In the genomic region with DNA sequence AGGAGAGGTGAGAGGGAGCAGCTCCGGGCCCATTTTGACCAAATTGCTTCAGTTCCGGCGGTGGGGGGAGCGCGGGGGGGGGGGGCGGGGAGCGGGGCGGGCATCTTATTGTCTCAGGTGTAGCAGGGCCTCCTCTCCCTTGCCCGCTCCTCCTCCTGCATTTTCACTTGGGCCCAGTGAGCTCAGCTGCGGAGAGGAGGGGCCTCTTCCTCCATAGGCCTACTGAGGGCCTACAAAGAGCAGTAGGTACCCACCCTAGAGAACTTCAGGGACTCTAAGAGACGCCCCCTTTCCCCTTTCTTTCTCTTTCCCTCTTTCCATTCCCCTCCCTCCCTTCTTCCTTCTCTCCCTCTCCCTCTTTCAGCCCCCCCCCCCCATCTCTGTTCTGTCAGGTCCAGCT, we compare ENCODE assay signal across 22 mouse cellular contexts. TPM values are rescaled to one million over a fixed set of nuclear protein-coding genes. Genes with fewer than 3 reads are reported as not detected.
DNase-seq lines count a peak whose midpoint lies in the region; ATAC-seq lines count a peak whose summit lies in the region.
"Had no signal": no experiment of that assay in that cellular context is flagged by ENCODE, and none has a peak within 500 bp of the region (broad histone marks: within the 10 kb centered on the region; RNA-seq: fewer than 3 reads in every experiment).

No protein-coding gene starts in this region.

- no peak overlapping the region for H3K27ac ChIP-seq in forebrain, embryonic 11.5 days (ENCODE audit: low read depth, low read length)
- H3K27ac ChIP-seq in forebrain, embryonic 13.5 days, result no peak overlapping the region
- no peak overlapping the region for H3K27ac ChIP-seq in kidney, embryonic 15.5 days
- H3K27ac ChIP-seq in embryonic facial prominence, embryonic 15.5 days (replicated peaks), result no peak overlapping the region
- H3K27ac ChIP-seq: gastrocnemius, adult 2 months; hindbrain, embryonic 13.5 days; liver, embryonic 14.5 days; lung, embryonic 15.5 days; macrophage; midbrain, embryonic 15.5 days had no signal

- peaks cover 9% of the 10 kb centered on the region for H3K4me1 ChIP-seq in forebrain, embryonic 11.5 days (replicated peaks; ENCODE audit: control insufficient read depth, insufficient read depth, low read length)
- peaks cover 13% of the 10 kb centered on the region for H3K4me1 ChIP-seq in forebrain, embryonic 13.5 days
- H3K4me1 ChIP-seq in kidney, embryonic 15.5 days, result peaks cover 12% of the 10 kb centered on the region; the same call in 1 of the 2 replicates
- H3K4me1 ChIP-seq in embryonic facial prominence, embryonic 15.5 days, result 0 out of 2 replicates have a peak, but pooled peaks cover 5% of the 10 kb centered on the region

- no peak overlapping the region for H3K4me2 ChIP-seq in forebrain, embryonic 11.5 days (ENCODE audit: low read depth, low read length, severe bottlenecking)
- no peak overlapping the region for H3K4me2 ChIP-seq in forebrain, embryonic 13.5 days
- H3K4me2 ChIP-seq in kidney, embryonic 15.5 days, result peak overlapping the region; percentile 5; the same call in 1 of the 2 replicates
- 0 out of 2 replicates have a peak overlapping the region, but pooled peaks have one; percentile 17 for H3K4me2 ChIP-seq in embryonic facial prominence, embryonic 15.5 days (replicated peaks)
- H3K4me2 ChIP-seq: hindbrain, embryonic 13.5 days; lung, embryonic 15.5 days; midbrain, embryonic 15.5 days had no signal

- peak; percentile 47 for DNase-seq in forebrain, embryonic 11.5 days (ENCODE audit: low spot score)
- DNase-seq in kidney, adult 11 months, result no peak
- DNase-seq in MN1 (ENCODE audit: low spot score) (peak; percentile 16), liver (no peak)
- no peak for DNase-seq in frontal cortex, postnatal 25 days (ENCODE audit: low spot score in 2 of 2)
- DNase-seq: cerebellum, adult 2 months; gastrocnemius, adult 2 months; kidney, adult 9 months; kidney, postnatal 36 days; left cerebral cortex, postnatal 4 days; right cerebral cortex, postnatal 4 days had no signal

- ATAC-seq in forebrain, embryonic 11.5 days (replicated peaks; ENCODE audit: low FRiP score), result no peak
- no peak for ATAC-seq in forebrain, embryonic 13.5 days
- ATAC-seq in kidney, embryonic 15.5 days (replicated peaks; ENCODE audit: low FRiP score), result no peak
- ATAC-seq in embryonic facial prominence, embryonic 15.5 days (ENCODE audit: insufficient number of reproducible peaks, low FRiP score, low TSS enrichment, low read depth), result no peak
- ATAC-seq: forebrain, postnatal 0 days; midbrain, embryonic 15.5 days had no signal

- peaks cover 21% of the 10 kb centered on the region for H3K27me3 ChIP-seq in forebrain, embryonic 11.5 days (ENCODE audit: control insufficient read depth, insufficient read depth, low read length)
- peaks cover 83% of the 10 kb centered on the region for H3K27me3 ChIP-seq in forebrain, embryonic 13.5 days
- H3K27me3 ChIP-seq in kidney, embryonic 15.5 days, result peaks cover 12% of the 10 kb centered on the region; the same call in 1 of the 2 replicates
- H3K27me3 ChIP-seq in embryonic facial prominence, embryonic 15.5 days, result peaks cover 3% of the 10 kb centered on the region; the same call in 1 of the 2 replicates
- H3K27me3 ChIP-seq: lung, embryonic 15.5 days had no signal

- 4% methylated on average over 10 of the region's 11 CpGs for WGBS in forebrain, embryonic 11.5 days
- 3% methylated on average over 7 of the region's 11 CpGs for WGBS in forebrain, embryonic 13.5 days
- 11% methylated on average over 11 of the region's 11 CpGs for WGBS in kidney, embryonic 15.5 days
- 9% methylated on average over 9 of the region's 11 CpGs for WGBS in embryonic facial prominence, embryonic 15.5 days

- H3K9ac ChIP-seq in forebrain, embryonic 11.5 days (ENCODE audit: low read length), result no peak overlapping the region
- H3K9ac ChIP-seq in forebrain, embryonic 13.5 days, result no peak overlapping the region
- no peak overlapping the region for H3K9ac ChIP-seq in kidney, embryonic 15.5 days
- H3K9ac ChIP-seq in embryonic facial prominence, embryonic 15.5 days, result no peak overlapping the region
- H3K9ac ChIP-seq: forebrain, postnatal 0 days; hindbrain, embryonic 13.5 days; liver, embryonic 14.5 days; lung, embryonic 15.5 days; midbrain, embryonic 15.5 days had no signal

- H3K4me3 ChIP-seq in forebrain, embryonic 11.5 days (ENCODE audit: low read depth, low read length), result no peak overlapping the region
- H3K4me3 ChIP-seq in forebrain, embryonic 13.5 days, result no peak overlapping the region
- H3K4me3 ChIP-seq in kidney, embryonic 15.5 days (replicated peaks), result no peak overlapping the region
- no peak overlapping the region for H3K4me3 ChIP-seq in embryonic facial prominence, embryonic 15.5 days (replicated peaks)
- H3K4me3 ChIP-seq: erythroblast, embryonic 14.5 days; gastrocnemius, adult 2 months; hindbrain, embryonic 13.5 days; lung, embryonic 15.5 days; midbrain, embryonic 15.5 days had no signal

- no peaks in the 10 kb centered on the region for H3K9me3 ChIP-seq in forebrain, embryonic 11.5 days (ENCODE audit: control insufficient read depth, low read length)
- no peaks in the 10 kb centered on the region for H3K9me3 ChIP-seq in forebrain, embryonic 13.5 days (replicated peaks)
- no peaks in the 10 kb centered on the region for H3K9me3 ChIP-seq in kidney, embryonic 15.5 days (replicated peaks)
- H3K9me3 ChIP-seq in embryonic facial prominence, embryonic 15.5 days (replicated peaks), result no peaks in the 10 kb centered on the region
- H3K9me3 ChIP-seq: hindbrain, embryonic 13.5 days; lung, embryonic 15.5 days; midbrain, embryonic 15.5 days had no signal

- H3K36me3 ChIP-seq in forebrain, embryonic 11.5 days (ENCODE audit: control insufficient read depth, insufficient read depth, low read length), result no peaks in the 10 kb centered on the region
- no peaks in the 10 kb centered on the region for H3K36me3 ChIP-seq in forebrain, embryonic 13.5 days (ENCODE audit: poor library complexity, severe bottlenecking)
- no peaks in the 10 kb centered on the region for H3K36me3 ChIP-seq in kidney, embryonic 15.5 days
- no peaks in the 10 kb centered on the region for H3K36me3 ChIP-seq in embryonic facial prominence, embryonic 15.5 days
- H3K36me3 ChIP-seq: hindbrain, embryonic 13.5 days; lung, embryonic 15.5 days; midbrain, embryonic 15.5 days had no signal

RNA-seq across cellular contexts. Expression of a gene that starts 43.2 kb away (rescaled TPM):
- 256 and 281 TPM in 2 replicates for polyA plus RNA-seq in forebrain, embryonic 11.5 days (2014; fragmentation: Nextera tagmentation; extraction: Ambion mirVana)
- polyA plus RNA-seq in forebrain, embryonic 13.5 days (2015; fragmentation: Nextera tagmentation; extraction: Ambion mirVana), result 240 and 247 TPM in 2 replicates
- polyA plus RNA-seq in kidney, embryonic 15.5 days (2015; fragmentation: Nextera tagmentation; extraction: Ambion mirVana), result 222 and 231 TPM in 2 replicates
- 177 and 189 TPM in 2 replicates for polyA plus RNA-seq in embryonic facial prominence, embryonic 15.5 days (2015; fragmentation: Nextera tagmentation; extraction: Ambion mirVana)

RNA-seq across cellular contexts. Expression of a gene that starts 54.6 kb away (rescaled TPM):
- polyA plus RNA-seq in forebrain, embryonic 11.5 days (2014; fragmentation: Nextera tagmentation; extraction: Ambion mirVana), result 0.61 and 0.68 TPM in 2 replicates
- 0.44 and 0.99 TPM in 2 replicates for polyA plus RNA-seq in forebrain, embryonic 13.5 days (2015; fragmentation: Nextera tagmentation; extraction: Ambion mirVana)
- 0.22 TPM in 1 of 2 replicates, not detected in the other for polyA plus RNA-seq in kidney, embryonic 15.5 days (2015; fragmentation: Nextera tagmentation; extraction: Ambion mirVana)
- polyA plus RNA-seq in embryonic facial prominence, embryonic 15.5 days (2015; fragmentation: Nextera tagmentation; extraction: Ambion mirVana), result 0.24 TPM in 1 of 2 replicates, not detected in the other
- polyA plus RNA-seq: cerebellum, adult 2 months; erythroblast, embryonic 14.5 days; heart, embryonic 16.5 days; liver, embryonic 14.5 days; lung, embryonic 15.5 days; macrophage had no signal

Comparison
In these comparisons a context has a peak if more than half of its experiments do, and no peak if none do; other contexts are left out.
1. DNase-seq: peak in forebrain, embryonic 11.5 days (single experiment) and MN1 (single experiment); none in kidney, adult 11 months (single experiment), liver (single experiment) and frontal cortex, postnatal 25 days (0 of 2).
2. H3K4me2 ChIP-seq: peak in kidney, embryonic 15.5 days (single experiment) and embryonic facial prominence, embryonic 15.5 days (single experiment); none in forebrain, embryonic 11.5 days (single experiment) and forebrain, embryonic 13.5 days (single experiment).